Mouse (Mus musculus): ENCODE results near the gene Pex7. TPM values are rescaled to one million over a fixed set of nuclear protein-coding genes. Genes with fewer than 3 reads are reported as not detected.
A peak's percentile ranks its signal among the peaks of the same experiment; 100 is the strongest.

Gene Pex7
- polyA plus RNA-seq, 1 experiment from 2014 or later = 61.7 TPM

- Histone ChIP-seq H3K4me3 (ENCODE audit: low read depth, low read length) (no peak overlapping the region), H3K9me3 (ENCODE audit: control insufficient read depth) (no peaks in the 10 kb centered on the region), H3K4me1 (replicated peaks; ENCODE audit: control insufficient read depth, insufficient read depth, low read length) (no peaks in the 10 kb centered on the region), H3K27ac (ENCODE audit: low read depth, low read length) (no peak overlapping the region), H3K36me3 (ENCODE audit: control insufficient read depth, insufficient read depth) (no peaks in the 10 kb centered on the region; the same call in 1 of the 2 replicates), H3K9ac (ENCODE audit: low read depth, low read length) (no peak overlapping the region), H3K27me3 (replicated peaks; ENCODE audit: control insufficient read depth, insufficient read depth, low read length) (no peaks in the 10 kb centered on the region), H3K4me2 (replicated peaks; ENCODE audit: low read depth) (no peak overlapping the region)
- no peak for TF ChIP-seq CTCF (IDR thresholded peaks at IDR 0.05; ENCODE audit: low read depth)
- WGBS = 59% methylated on average over 7 of the region's 7 CpGs
- ATAC-seq = no peak
Measured at GRCm38 (mm10) chr10:19876669-19877068, 30.8 kb downstream of the Pex7 start.

DNA sequence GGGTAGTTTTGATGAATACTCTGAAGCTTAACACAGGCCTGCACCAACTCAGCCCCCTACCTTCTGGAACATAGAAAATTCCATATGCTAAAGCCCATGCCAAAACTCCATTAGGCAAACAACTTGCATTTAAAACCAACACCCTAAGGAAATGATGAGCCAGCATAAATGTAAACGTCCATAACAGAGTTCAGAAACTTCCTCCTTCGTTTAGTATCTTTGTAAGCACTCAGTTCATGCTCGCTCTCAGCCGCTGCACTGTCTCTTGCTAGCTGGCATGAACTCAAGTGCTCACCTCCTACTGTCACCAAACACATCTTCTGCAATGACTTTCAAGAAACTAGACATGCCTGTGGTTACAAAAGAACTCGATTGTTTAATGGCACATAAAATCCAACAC lies 32.1 kb downstream of the Pex7 start:
- Histone ChIP-seq H3K4me3 (ENCODE audit: low read depth, low read length) (no peak overlapping the region), H3K27me3 (replicated peaks; ENCODE audit: control insufficient read depth, insufficient read depth, low read length) (no peaks in the 10 kb centered on the region), H3K9me3 (ENCODE audit: control insufficient read depth) (no peaks in the 10 kb centered on the region), H3K4me2 (replicated peaks; ENCODE audit: low read depth) (no peak overlapping the region), H3K27ac (ENCODE audit: low read depth, low read length) (no peak overlapping the region), H3K4me1 (replicated peaks; ENCODE audit: control insufficient read depth, insufficient read depth, low read length) (no peaks in the 10 kb centered on the region), H3K9ac (ENCODE audit: low read depth, low read length) (no peak overlapping the region), H3K36me3 (ENCODE audit: control insufficient read depth, insufficient read depth) (no peaks in the 10 kb centered on the region; the same call in 1 of the 2 replicates)
- WGBS = 68% methylated on average over 5 of the region's 5 CpGs
- ATAC-seq = no peak
- no peak for TF ChIP-seq CTCF (IDR thresholded peaks at IDR 0.05; ENCODE audit: low read depth)

- Histone ChIP-seq H3K27me3 (replicated peaks; ENCODE audit: control insufficient read depth, insufficient read depth, low read length) (peaks cover 21% of the 10 kb centered on the region), H3K4me2 (replicated peaks; ENCODE audit: low read depth) (no peak overlapping the region), H3K27ac (ENCODE audit: low read depth, low read length) (no peak overlapping the region), H3K36me3 (ENCODE audit: control insufficient read depth, insufficient read depth) (no peaks in the 10 kb centered on the region), H3K9ac (ENCODE audit: low read depth, low read length) (no peak overlapping the region), H3K4me1 (replicated peaks; ENCODE audit: control insufficient read depth, insufficient read depth, low read length) (0 out of 2 replicates have a peak, but pooled peaks cover 2% of the 10 kb centered on the region), H3K4me3 (ENCODE audit: low read depth, low read length) (no peak overlapping the region), H3K9me3 (ENCODE audit: control insufficient read depth) (no peaks in the 10 kb centered on the region)
- no peak for TF ChIP-seq CTCF (IDR thresholded peaks at IDR 0.05; ENCODE audit: low read depth)
- no peak for ATAC-seq
- WGBS = 90% methylated on average over 7 of the region's 7 CpGs
Measured at GRCm38 (mm10) chr10:19855597-19856306, 51.7 kb downstream of the Pex7 start.

- H3K9ac ChIP-seq (ENCODE audit: low read depth, low read length) = no peak overlapping the region
- H3K4me3 ChIP-seq (ENCODE audit: low read depth, low read length) = no peak overlapping the region
- no peaks in the 10 kb centered on the region for H3K36me3 ChIP-seq (ENCODE audit: control insufficient read depth, insufficient read depth)
- H3K27me3 ChIP-seq (replicated peaks; ENCODE audit: control insufficient read depth, insufficient read depth, low read length) = peaks cover 43% of the 10 kb centered on the region
- H3K4me1 ChIP-seq (replicated peaks; ENCODE audit: control insufficient read depth, insufficient read depth, low read length) = 0 out of 2 replicates have a peak, but pooled peaks cover 3% of the 10 kb centered on the region
- no peaks in the 10 kb centered on the region for H3K9me3 ChIP-seq (ENCODE audit: control insufficient read depth)
- H3K27ac ChIP-seq (ENCODE audit: low read depth, low read length) = no peak overlapping the region
- WGBS = 41% methylated on average over 2 of the region's 2 CpGs
- no peak for ATAC-seq
- no peak overlapping the region for H3K4me2 ChIP-seq (replicated peaks; ENCODE audit: low read depth)
- no peak for TF ChIP-seq CTCF (IDR thresholded peaks at IDR 0.05; ENCODE audit: low read depth)
Measured at GRCm38 (mm10) chr10:19853609-19854008, 53.9 kb downstream of the Pex7 start.

- Histone ChIP-seq H3K4me1 (replicated peaks; ENCODE audit: control insufficient read depth, insufficient read depth, low read length) (0 out of 2 replicates have a peak, but pooled peaks cover 3% of the 10 kb centered on the region), H3K27ac (ENCODE audit: low read depth, low read length) (no peak overlapping the region), H3K9ac (ENCODE audit: low read depth, low read length) (no peak overlapping the region), H3K36me3 (ENCODE audit: control insufficient read depth, insufficient read depth) (no peaks in the 10 kb centered on the region), H3K9me3 (ENCODE audit: control insufficient read depth) (no peaks in the 10 kb centered on the region), H3K27me3 (replicated peaks; ENCODE audit: control insufficient read depth, insufficient read depth, low read length) (peaks cover 44% of the 10 kb centered on the region), H3K4me3 (ENCODE audit: low read depth, low read length) (no peak overlapping the region), H3K4me2 (replicated peaks; ENCODE audit: low read depth) (no peak overlapping the region)
- WGBS = 17% methylated on average over 6 of the region's 6 CpGs
- TF ChIP-seq CTCF (IDR thresholded peaks at IDR 0.05; ENCODE audit: low read depth) = no peak
- ATAC-seq = no peak
Measured at GRCm38 (mm10) chr10:19852776-19853175, 54.7 kb downstream of the Pex7 start.

- H3K4me3 ChIP-seq (ENCODE audit: low read depth, low read length) = peak within 1 kb of the TSS; percentile 50
- TF ChIP-seq CTCF (IDR thresholded peaks at IDR 0.05; ENCODE audit: low read depth) = no peak
- 0 out of 2 replicates have a peak within 1 kb of the TSS, but pooled peaks have one; percentile 26 for H3K9ac ChIP-seq (ENCODE audit: low read depth, low read length)
- no peaks in the 10 kb centered on the region for H3K9me3 ChIP-seq (ENCODE audit: control insufficient read depth)
- no peaks in the 10 kb centered on the region for H3K36me3 ChIP-seq (ENCODE audit: control insufficient read depth, insufficient read depth)
- H3K4me2 ChIP-seq (replicated peaks; ENCODE audit: low read depth) = peak within 1 kb of the TSS; percentile 92
- 0 out of 2 replicates have a peak, but pooled peaks cover 3% of the 10 kb centered on the region for H3K4me1 ChIP-seq (replicated peaks; ENCODE audit: control insufficient read depth, insufficient read depth, low read length)
- H3K27ac ChIP-seq (ENCODE audit: low read depth, low read length) = no peak within 1 kb of the TSS
- peak; percentile 28; the same call in 1 of the 2 replicates for ATAC-seq
- H3K27me3 ChIP-seq (replicated peaks; ENCODE audit: control insufficient read depth, insufficient read depth, low read length) = peaks cover 44% of the 10 kb centered on the region
- under 1% methylated on average over 67 of the region's 72 CpGs for WGBS
Measured at GRCm38 (mm10) chr10:19850998-19851691, 56.3 kb downstream of the Pex7 start, which contains the start of gene Slc35d3. Gene Slc35d3 (minus strand): TSS chr10:19851459.

All from intestine, postnatal 0 days (tissue).